Mouse (Mus musculus) urinary bladder, postnatal 36 days (tissue): ENCODE results near the gene Gpr183.

Experiments
- DNase-seq, 2 experiments: peaks; one replicate each; pipeline ENCODE4 v3.0.0; 2022; ENCODE audit warnings: low spot score in 2 of 2, mixed read lengths in 1 of 2

Gene Gpr183

GRCm38 (mm10) chr14:121931594-121931993, 33.4 kb downstream of the Gpr183 start:
- no peak for DNase-seq

GRCm38 (mm10) chr14:121930731-121931383, 34.1 kb downstream of the Gpr183 start:
- DNase-seq: no peak

GRCm38 (mm10) chr14:121929243-121929951, 35.6 kb downstream of the Gpr183 start:
- DNase-seq: no peak

- peak in 1 of 2 experiments; percentile 44 for DNase-seq
Observed at GRCm38 (mm10) chr14:121928375-121929137, 36.4 kb downstream of the Gpr183 start.

GRCm38 (mm10) chr14:121927451-121927850, 37.5 kb downstream of the Gpr183 start:
- DNase-seq: no peak

- no peak for DNase-seq
Observed at GRCm38 (mm10) chr14:121926901-121927300, 38.1 kb downstream of the Gpr183 start.

- no peak for DNase-seq
Observed at GRCm38 (mm10) chr14:121924876-121925275, 40.1 kb downstream of the Gpr183 start.

- no peak for DNase-seq
Observed at GRCm38 (mm10) chr14:121922731-121923130, 42.3 kb downstream of the Gpr183 start.

GRCm38 (mm10) chr14:121922016-121922415, 43.0 kb downstream of the Gpr183 start:
- DNase-seq: no peak

GRCm38 (mm10) chr14:121920511-121921124, 44.4 kb downstream of the Gpr183 start:
- no peak for DNase-seq

- DNase-seq: no peak
Observed at GRCm38 (mm10) chr14:121919752-121920151, 45.2 kb downstream of the Gpr183 start.

- no peak for DNase-seq
Observed at GRCm38 (mm10) chr14:121918266-121918665, 46.7 kb downstream of the Gpr183 start.

- no peak for DNase-seq
Observed at GRCm38 (mm10) chr14:121916311-121917094, 48.5 kb downstream of the Gpr183 start.

GRCm38 (mm10) chr14:121915621-121916020, 49.4 kb downstream of the Gpr183 start, which contains the start of gene Gpr18:
Gene Gpr18 (minus strand): TSS chr14:121915781.
- no peak for DNase-seq

GRCm38 (mm10) chr14:121915143-121915542, 49.9 kb downstream of the Gpr183 start:
- DNase-seq: no peak

GRCm38 (mm10) chr14:121912501-121912900, 52.5 kb downstream of the Gpr183 start:
- DNase-seq: no peak

GRCm38 (mm10) chr14:121909868-121910267, 55.1 kb downstream of the Gpr183 start:
- DNase-seq: no peak

- no peak for DNase-seq
Observed at GRCm38 (mm10) chr14:121906992-121907681, 57.9 kb downstream of the Gpr183 start.

GRCm38 (mm10) chr14:121906341-121906991, 58.5 kb downstream of the Gpr183 start:
- no peak for DNase-seq

- no peak for DNase-seq
Observed at GRCm38 (mm10) chr14:121904754-121905153, 60.2 kb downstream of the Gpr183 start.
